Mouse (Mus musculus): ENCODE results near the gene Lmf2. TPM values are rescaled to one million over a fixed set of nuclear protein-coding genes. Genes with fewer than 3 reads are reported as not detected.

The Lmf2 gene
- polyA plus RNA-seq, 1 experiment from 2014 or later, result 19.9 TPM

DNA sequence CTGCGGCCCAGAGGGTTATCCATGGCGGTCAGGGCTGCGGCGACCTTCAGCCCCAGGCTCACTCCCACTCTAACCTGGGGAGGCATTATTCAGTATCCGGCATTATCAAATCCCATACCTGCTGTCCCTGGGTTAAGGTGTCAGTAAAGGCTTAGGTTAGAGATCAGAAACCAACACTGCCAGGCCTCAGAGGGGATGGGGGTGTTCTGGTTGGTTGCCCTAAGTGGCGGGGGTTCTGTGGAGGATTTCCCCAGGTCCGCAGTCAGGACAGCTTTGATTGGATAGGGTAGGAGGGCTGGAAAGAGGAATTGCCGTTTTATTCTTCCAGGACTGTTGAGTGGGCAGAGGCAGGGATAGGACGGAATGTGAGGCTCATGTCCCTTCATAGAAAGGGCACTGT, 18.9 kb upstream of the Lmf2 start:
- WGBS, result 48% methylated on average over 9 of the region's 9 CpGs
- peaks cover 4% of the 10 kb centered on the region; the same call in 1 of the 2 replicates for H3K4me1 ChIP-seq (ENCODE audit: control insufficient read depth, insufficient read depth, low read length)
- peaks cover 33% of the 10 kb centered on the region for H3K27me3 ChIP-seq (replicated peaks; ENCODE audit: control insufficient read depth, insufficient read depth, low read length)
- no peak for ATAC-seq
- peaks cover 36% of the 10 kb centered on the region for H3K36me3 ChIP-seq (ENCODE audit: control insufficient read depth, insufficient read depth, low read length)
- DNase-seq (ENCODE audit: low spot score), result no peak
- peak overlapping the region; percentile 84 for H3K9ac ChIP-seq (ENCODE audit: low read length)
- H3K4me3 ChIP-seq (ENCODE audit: low read depth, low read length), result peak overlapping the region; percentile 71
- peak overlapping the region; percentile 93 for H3K27ac ChIP-seq (ENCODE audit: low read depth, low read length)
- no peaks in the 10 kb centered on the region for H3K9me3 ChIP-seq (replicated peaks; ENCODE audit: control insufficient read depth, low read length)
- H3K4me2 ChIP-seq (ENCODE audit: low read length), result peak overlapping the region; percentile 87

DNA sequence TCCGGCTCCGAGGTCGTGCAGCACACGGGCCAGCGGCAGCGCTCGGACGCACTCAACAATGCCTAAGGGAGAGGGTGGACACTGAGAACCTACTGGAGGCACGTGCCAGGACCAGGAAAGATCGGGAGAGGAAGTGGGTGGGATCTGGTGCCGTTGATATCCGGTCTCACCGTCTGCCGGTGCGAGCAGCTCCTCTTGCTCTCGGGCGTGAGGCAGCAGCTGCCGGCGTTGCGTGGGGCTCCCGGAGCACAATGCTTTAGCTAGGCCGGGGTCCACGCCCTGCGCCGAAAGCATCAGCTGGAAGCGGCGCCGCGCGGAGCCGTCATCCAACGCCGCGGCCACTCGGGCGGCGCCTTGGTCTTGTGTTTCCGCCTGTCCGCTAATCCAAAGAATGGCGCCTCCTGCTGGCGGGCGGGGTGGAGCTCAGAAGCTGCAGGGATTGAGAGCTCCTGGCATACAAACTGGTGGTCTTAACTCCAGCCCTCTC, 18.3 kb upstream of the Lmf2 start, which contains the start of gene Sco2:
Gene Sco2 (minus strand): TSS at position 85 of the 487 bp plus-strand sequence.
- under 1% methylated on average over 42 of the region's 42 CpGs for WGBS
- Histone ChIP-seq H3K36me3 (ENCODE audit: control insufficient read depth, insufficient read depth, low read length) (peaks cover 42% of the 10 kb centered on the region), H3K4me2 (ENCODE audit: low read length) (peak within 1 kb of the TSS; percentile 87), H3K4me1 (ENCODE audit: control insufficient read depth, insufficient read depth, low read length) (peaks cover 2% of the 10 kb centered on the region; the same call in 1 of the 2 replicates), H3K27ac (ENCODE audit: low read depth, low read length) (peak within 1 kb of the TSS; percentile 93), H3K27me3 (replicated peaks; ENCODE audit: control insufficient read depth, insufficient read depth, low read length) (peaks cover 28% of the 10 kb centered on the region), H3K9me3 (replicated peaks; ENCODE audit: control insufficient read depth, low read length) (no peaks in the 10 kb centered on the region), H3K9ac (ENCODE audit: low read length) (peak within 1 kb of the TSS; percentile 84), H3K4me3 (ENCODE audit: low read depth, low read length) (peak within 1 kb of the TSS; percentile 71)
- peak; percentile 89 for ATAC-seq
- DNase-seq (ENCODE audit: low spot score), result peak; percentile 92

DNA sequence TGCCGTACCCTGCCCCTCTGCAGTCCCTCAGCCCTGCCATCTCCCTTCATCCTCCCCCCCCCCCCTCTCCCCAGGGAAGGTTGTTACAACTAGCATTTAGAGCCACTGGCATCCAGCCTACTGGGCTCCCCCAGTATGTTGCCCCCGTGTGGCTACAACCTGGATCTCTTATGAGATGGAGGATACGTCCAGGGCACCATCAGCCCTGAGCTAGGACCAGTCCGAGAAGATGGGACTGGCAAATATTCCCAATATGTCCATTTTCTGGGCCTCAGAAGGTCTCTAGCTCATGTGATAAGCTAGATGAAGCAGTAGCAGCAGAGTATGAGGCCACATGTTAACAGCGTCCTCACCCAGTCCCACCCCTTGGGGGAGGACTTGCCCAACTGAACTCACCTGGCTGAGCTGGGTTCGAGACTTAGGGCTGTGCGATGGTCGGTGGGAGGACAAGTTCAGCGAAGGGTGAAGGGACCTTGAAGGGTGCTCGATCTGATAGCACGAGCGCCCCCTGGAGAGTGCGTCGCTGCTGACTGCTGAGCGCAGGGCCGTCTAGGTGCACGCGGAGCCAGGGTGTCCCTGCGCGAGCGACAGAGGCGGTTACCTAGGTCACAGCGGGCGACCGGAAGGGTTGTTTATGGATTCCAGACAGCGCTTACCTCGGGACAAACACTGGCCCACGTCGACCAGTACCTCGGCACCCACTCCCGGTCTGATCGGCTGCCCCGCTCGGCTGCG, 17.7 kb upstream of the Lmf2 start:
- Histone ChIP-seq H3K4me3 (ENCODE audit: low read depth, low read length) (peak overlapping the region; percentile 71), H3K27me3 (replicated peaks; ENCODE audit: control insufficient read depth, insufficient read depth, low read length) (peaks cover 22% of the 10 kb centered on the region), H3K9me3 (replicated peaks; ENCODE audit: control insufficient read depth, low read length) (no peaks in the 10 kb centered on the region), H3K36me3 (ENCODE audit: control insufficient read depth, insufficient read depth, low read length) (peaks cover 48% of the 10 kb centered on the region), H3K4me2 (ENCODE audit: low read length) (peak overlapping the region; percentile 87), H3K4me1 (ENCODE audit: control insufficient read depth, insufficient read depth, low read length) (peaks cover 2% of the 10 kb centered on the region; the same call in 1 of the 2 replicates), H3K9ac (ENCODE audit: low read length) (peak overlapping the region; percentile 84), H3K27ac (ENCODE audit: low read depth, low read length) (peak overlapping the region; percentile 93)
- peak; percentile 84 for ATAC-seq
- 3% methylated on average over 35 of the region's 35 CpGs for WGBS
- DNase-seq (ENCODE audit: low spot score), result peak; percentile 81

GRCm38 (mm10) chr15:89372536-89372935, 17.1 kb upstream of the Lmf2 start:
- Histone ChIP-seq H3K36me3 (ENCODE audit: control insufficient read depth, insufficient read depth, low read length) (peaks cover 54% of the 10 kb centered on the region), H3K27ac (ENCODE audit: low read depth, low read length) (no peak overlapping the region), H3K9ac (ENCODE audit: low read length) (0 out of 2 replicates have a peak overlapping the region, but pooled peaks have one; percentile 84), H3K4me1 (ENCODE audit: control insufficient read depth, insufficient read depth, low read length) (peaks cover 2% of the 10 kb centered on the region; the same call in 1 of the 2 replicates), H3K27me3 (replicated peaks; ENCODE audit: control insufficient read depth, insufficient read depth, low read length) (peaks cover 15% of the 10 kb centered on the region), H3K9me3 (replicated peaks; ENCODE audit: control insufficient read depth, low read length) (no peaks in the 10 kb centered on the region), H3K4me2 (ENCODE audit: low read length) (peak overlapping the region; percentile 87), H3K4me3 (ENCODE audit: low read depth, low read length) (peak overlapping the region; percentile 71)
- DNase-seq (ENCODE audit: low spot score) (no peak), ATAC-seq (no peak)
- 89% methylated on average over 7 of the region's 7 CpGs for WGBS

DNA sequence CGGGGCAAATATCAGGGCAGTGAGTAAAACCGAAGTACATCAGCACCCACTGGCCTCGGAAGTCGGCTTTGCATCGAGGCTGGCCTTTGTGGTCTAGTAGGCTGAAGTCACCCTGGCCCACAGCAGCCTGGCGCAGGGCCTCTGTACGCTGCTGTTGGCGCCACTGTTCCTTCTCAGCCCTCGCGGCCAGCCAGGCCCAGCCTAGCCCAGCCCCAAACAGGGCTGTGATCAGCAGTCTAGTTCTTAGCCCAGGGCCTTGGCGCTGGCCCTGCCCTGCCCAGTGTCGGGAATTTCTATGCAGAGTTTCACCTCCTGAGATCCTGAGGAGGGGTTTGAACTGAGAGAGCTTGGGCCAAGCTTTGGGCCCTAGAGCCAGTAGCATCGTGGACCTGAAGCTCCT, 16.6 kb upstream of the Lmf2 start:
- Histone ChIP-seq H3K9ac (ENCODE audit: low read length) (no peak overlapping the region), H3K27me3 (replicated peaks; ENCODE audit: control insufficient read depth, insufficient read depth, low read length) (peaks cover 11% of the 10 kb centered on the region), H3K27ac (ENCODE audit: low read depth, low read length) (no peak overlapping the region), H3K4me2 (ENCODE audit: low read length) (no peak overlapping the region), H3K36me3 (ENCODE audit: control insufficient read depth, insufficient read depth, low read length) (peaks cover 59% of the 10 kb centered on the region), H3K4me1 (ENCODE audit: control insufficient read depth, insufficient read depth, low read length) (peaks cover 2% of the 10 kb centered on the region; the same call in 1 of the 2 replicates), H3K9me3 (replicated peaks; ENCODE audit: control insufficient read depth, low read length) (no peaks in the 10 kb centered on the region), H3K4me3 (ENCODE audit: low read depth, low read length) (no peak overlapping the region)
- DNase-seq (ENCODE audit: low spot score), result no peak
- no peak for ATAC-seq
- 85% methylated on average over 13 of the region's 13 CpGs for WGBS

DNA sequence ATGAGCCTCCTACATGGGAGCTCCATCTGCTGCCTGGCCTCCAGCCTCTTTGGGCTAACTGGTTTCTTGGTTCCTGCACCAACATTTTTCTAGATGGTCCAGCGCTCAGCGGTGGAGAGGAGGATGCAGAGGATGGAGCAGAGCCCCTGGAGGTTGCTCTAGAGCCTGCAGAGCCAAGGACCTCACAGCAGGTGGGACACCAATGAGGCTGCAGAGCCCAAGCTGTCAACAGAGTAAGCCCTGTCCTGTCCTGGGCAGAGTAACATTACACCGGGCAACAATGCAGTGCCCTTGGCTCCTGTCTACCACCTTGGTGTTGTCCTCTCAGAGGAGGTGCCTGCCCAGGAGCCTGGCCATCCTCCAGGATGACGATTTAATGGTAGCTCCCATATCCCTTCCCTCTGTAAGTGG, 9.7 kb upstream of the Lmf2 start:
- no peaks in the 10 kb centered on the region for H3K9me3 ChIP-seq (replicated peaks; ENCODE audit: control insufficient read depth, low read length)
- H3K36me3 ChIP-seq (ENCODE audit: control insufficient read depth, insufficient read depth, low read length), result peaks cover 99% of the 10 kb centered on the region
- H3K4me3 ChIP-seq (ENCODE audit: low read depth, low read length), result no peak overlapping the region
- no peaks in the 10 kb centered on the region for H3K27me3 ChIP-seq (replicated peaks; ENCODE audit: control insufficient read depth, insufficient read depth, low read length)
- ATAC-seq (no peak), DNase-seq (ENCODE audit: low spot score) (no peak)
- WGBS, result 89% methylated on average over 4 of the region's 4 CpGs
- H3K4me1 ChIP-seq (ENCODE audit: control insufficient read depth, insufficient read depth, low read length), result no peaks in the 10 kb centered on the region
- H3K4me2 ChIP-seq (ENCODE audit: low read length), result no peak overlapping the region
- H3K27ac ChIP-seq (ENCODE audit: low read depth, low read length), result no peak overlapping the region
- no peak overlapping the region for H3K9ac ChIP-seq (ENCODE audit: low read length)

DNA sequence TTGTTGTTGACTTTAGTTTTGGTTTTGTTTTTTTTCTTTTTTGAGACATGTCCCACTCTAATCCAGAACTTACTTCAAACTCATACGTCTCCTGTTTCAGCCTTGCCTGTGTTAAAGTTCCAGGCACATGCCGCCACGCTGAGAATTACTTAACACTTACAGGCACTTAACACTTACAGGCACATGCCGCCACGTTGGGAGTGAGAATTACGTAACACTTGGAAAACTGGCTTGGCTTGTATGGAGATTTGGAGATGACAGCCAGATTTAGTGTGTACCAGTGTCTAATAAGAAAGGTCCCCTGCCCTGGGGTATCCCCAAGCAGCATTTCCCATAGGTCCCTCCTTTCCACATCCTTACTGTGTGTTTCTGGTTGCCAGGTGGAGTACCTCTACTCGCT, 7.6 kb upstream of the Lmf2 start:
- no peak overlapping the region for H3K4me3 ChIP-seq (ENCODE audit: low read depth, low read length)

DNA sequence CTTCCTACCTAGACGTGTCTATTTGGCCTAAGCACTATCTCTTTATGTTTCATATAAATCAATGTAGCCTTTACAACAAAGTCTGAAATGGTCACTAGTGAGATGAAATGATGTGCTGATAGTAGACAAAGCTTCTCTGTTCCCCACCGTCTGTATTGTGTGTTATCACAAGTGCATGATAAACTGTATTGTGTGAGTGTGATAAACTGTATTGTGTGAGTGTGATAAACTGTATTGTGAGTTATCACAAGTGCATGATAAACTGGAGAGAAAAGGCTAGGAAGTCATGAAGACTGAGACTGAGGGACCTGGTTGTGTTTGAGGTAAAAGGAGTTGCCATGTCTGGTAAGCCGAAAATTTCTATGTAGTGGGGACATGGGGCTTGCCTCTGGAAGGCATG, 3.3 kb upstream of the Lmf2 start:
- 88% methylated on average over 3 of the region's 3 CpGs for WGBS
- peaks cover 41% of the 10 kb centered on the region for H3K36me3 ChIP-seq (ENCODE audit: control insufficient read depth, insufficient read depth, low read length)

More for the DNA sequence above, 7.6 kb upstream of the Lmf2 start:
- Histone ChIP-seq H3K36me3 (ENCODE audit: control insufficient read depth, insufficient read depth, low read length) (peaks cover 81% of the 10 kb centered on the region), H3K9me3 (replicated peaks; ENCODE audit: control insufficient read depth, low read length) (no peaks in the 10 kb centered on the region), H3K4me1 (ENCODE audit: control insufficient read depth, insufficient read depth, low read length) (no peaks in the 10 kb centered on the region), H3K9ac (ENCODE audit: low read length) (no peak overlapping the region), H3K27me3 (replicated peaks; ENCODE audit: control insufficient read depth, insufficient read depth, low read length) (no peaks in the 10 kb centered on the region), H3K4me2 (ENCODE audit: low read length) (no peak overlapping the region), H3K27ac (ENCODE audit: low read depth, low read length) (no peak overlapping the region)
- ATAC-seq (no peak), DNase-seq (ENCODE audit: low spot score) (no peak)
- 92% methylated on average over 7 of the region's 7 CpGs for WGBS

GRCm38 (mm10) chr15:89356372-89356771, 913 bp upstream of the Lmf2 start:
- peak; percentile 60 for ATAC-seq

More for the DNA sequence above, 3.3 kb upstream of the Lmf2 start:
- DNase-seq (ENCODE audit: low spot score) (no peak), ATAC-seq (no peak)
- Histone ChIP-seq H3K27me3 (replicated peaks; ENCODE audit: control insufficient read depth, insufficient read depth, low read length) (no peaks in the 10 kb centered on the region), H3K4me2 (ENCODE audit: low read length) (no peak overlapping the region), H3K4me3 (ENCODE audit: low read depth, low read length) (no peak overlapping the region), H3K27ac (ENCODE audit: low read depth, low read length) (no peak overlapping the region), H3K9ac (ENCODE audit: low read length) (no peak overlapping the region), H3K4me1 (ENCODE audit: control insufficient read depth, insufficient read depth, low read length) (peaks cover 14% of the 10 kb centered on the region), H3K9me3 (replicated peaks; ENCODE audit: control insufficient read depth, low read length) (no peaks in the 10 kb centered on the region)

More at GRCm38 (mm10) chr15:89356372-89356771, 913 bp upstream of the Lmf2 start:
- H3K9ac ChIP-seq (ENCODE audit: low read length), result peak overlapping the region; percentile 83
- DNase-seq (ENCODE audit: low spot score), result peak; percentile 93
- 0% methylated on average over 15 of the region's 15 CpGs for WGBS
- peaks cover 41% of the 10 kb centered on the region for H3K36me3 ChIP-seq (ENCODE audit: control insufficient read depth, insufficient read depth, low read length)
- peak overlapping the region; percentile 78 for H3K4me2 ChIP-seq (ENCODE audit: low read length)
- H3K4me3 ChIP-seq (ENCODE audit: low read depth, low read length), result peak overlapping the region; percentile 83
- H3K9me3 ChIP-seq (replicated peaks; ENCODE audit: control insufficient read depth, low read length), result no peaks in the 10 kb centered on the region
- H3K27me3 ChIP-seq (replicated peaks; ENCODE audit: control insufficient read depth, insufficient read depth, low read length), result no peaks in the 10 kb centered on the region
- peaks cover 14% of the 10 kb centered on the region for H3K4me1 ChIP-seq (ENCODE audit: control insufficient read depth, insufficient read depth, low read length)
- peak overlapping the region; percentile 46 for H3K27ac ChIP-seq (ENCODE audit: low read depth, low read length)

Measured in forebrain, embryonic 14.5 days (tissue).